Mouse (Mus musculus) testis, postnatal 10 days (tissue): ENCODE measurements around the gene Ptges3.
"Not testable (repeated sequence)": the region's sequence is repeated elsewhere in the genome, so short reads cannot be mapped to it uniquely, and the experiment has no call there.

Source experiments
- DNase-seq: peaks from one replicate; pipeline ENCODE4 v3.0.0; 2021; ENCODE audit warnings: low spot score

Ptges3 gene

GRCm38 (mm10) chr10:128058601-128059151 is at the start of gene Ptges3:
Gene Ptges3, plus strand, starts transcription at chr10:128058954.
- DNase-seq = peak; percentile 99

- no peak for DNase-seq
These were observed 49.0 kb upstream of the Ptges3 start for GRCm38 (mm10) chr10:128009735-128010134.

GRCm38 (mm10) chr10:128015068-128015934 is 43.5 kb upstream of the Ptges3 start, which contains the start of gene Prim1:
Gene Prim1, plus strand, starts transcription at chr10:128015168.
- DNase-seq = peak; percentile 82

- DNase-seq = no peak
These were observed 36.6 kb upstream of the Ptges3 start for GRCm38 (mm10) chr10:128022196-128022595.

GRCm38 (mm10) chr10:128023496-128023895 is 35.3 kb upstream of the Ptges3 start:
- no peak for DNase-seq

GRCm38 (mm10) chr10:128029931-128030330 is 28.8 kb upstream of the Ptges3 start:
- no peak for DNase-seq

- DNase-seq = no peak
These were observed 27.9 kb upstream of the Ptges3 start for GRCm38 (mm10) chr10:128030860-128031259.

GRCm38 (mm10) chr10:128036746-128037425 is 21.9 kb upstream of the Ptges3 start:
- peak; percentile 60 for DNase-seq

- DNase-seq = no peak
These were observed 20.8 kb upstream of the Ptges3 start for GRCm38 (mm10) chr10:128037921-128038320.

- no peak for DNase-seq
These were observed 19.6 kb upstream of the Ptges3 start for GRCm38 (mm10) chr10:128039167-128039566.

GRCm38 (mm10) chr10:128039858-128040257 is 18.9 kb upstream of the Ptges3 start:
- no peak for DNase-seq

- no peak for DNase-seq
These were observed 18.5 kb upstream of the Ptges3 start for GRCm38 (mm10) chr10:128040293-128040692.

- no peak for DNase-seq
These were observed 17.1 kb upstream of the Ptges3 start for GRCm38 (mm10) chr10:128041636-128042035.

- no peak for DNase-seq
These were observed 16.3 kb upstream of the Ptges3 start for GRCm38 (mm10) chr10:128042466-128042865.

- DNase-seq = no peak
These were observed 15.5 kb upstream of the Ptges3 start for GRCm38 (mm10) chr10:128043041-128043835.

- no peak for DNase-seq
These were observed 10.6 kb upstream of the Ptges3 start for GRCm38 (mm10) chr10:128048157-128048556.

- no peak for DNase-seq
These were observed 9.0 kb upstream of the Ptges3 start for GRCm38 (mm10) chr10:128049741-128050140.

GRCm38 (mm10) chr10:128050355-128050754 is 8.4 kb upstream of the Ptges3 start:
- no peak for DNase-seq

- DNase-seq = no peak
These were observed 7.2 kb upstream of the Ptges3 start for GRCm38 (mm10) chr10:128051589-128051988.

GRCm38 (mm10) chr10:128052136-128052535 is 6.6 kb upstream of the Ptges3 start:
- DNase-seq = not testable (repeated sequence)

GRCm38 (mm10) chr10:128053001-128053400 is 5.8 kb upstream of the Ptges3 start:
- DNase-seq = no peak

GRCm38 (mm10) chr10:128058184-128058583 is 570 bp upstream of the Ptges3 start:
- no peak for DNase-seq
